Mouse (Mus musculus) bone marrow macrophage, adult 2 months (primary cell): Measurements from ENCODE around the gene Zcchc3. TPM values are rescaled to one million over a fixed set of nuclear protein-coding genes. Genes with fewer than 3 reads are reported as not detected.

Experiments
- H3K27ac ChIP-seq: 2 replicates; pipeline ENCODE4 v1.5.1; 2012; ENCODE audit warnings: low read depth, low read length; ENCODE audit not compliant: insufficient read depth
- H3K4me1 ChIP-seq: 2 replicates; pipeline ENCODE4 v1.6.1; 2012; ENCODE audit warnings: low read length; ENCODE audit not compliant: control insufficient read depth, insufficient read depth
- H3K4me3 ChIP-seq: 2 replicates; pipeline ENCODE4 v1.5.1; 2012; ENCODE audit warnings: mild to moderate bottlenecking, low read length, moderate library complexity; ENCODE audit not compliant: insufficient read depth
- CTCF ChIP-seq: IDR thresholded peaks from 2 replicates; pipeline ENCODE4 v1.5.1; 2012; ENCODE audit warnings: low read depth, mild to moderate bottlenecking, low read length, moderate library complexity
- POLR2A ChIP-seq: IDR thresholded peaks from 2 replicates; pipeline ENCODE4 v1.6.1; 2012; ENCODE audit warnings: mild to moderate bottlenecking, low read depth, low read length, borderline replicate concordance
- polyA plus RNA-seq: library from polyadenylated mRNA; stranded (reverse); fragments of >200 nt; gene quantifications from 2 replicates; pipeline ENCODE4 v1.2.4, GENCODE M21; 2012; ENCODE audit not compliant: missing spikeins, insufficient read depth, insufficient read length

Zcchc3 gene
- polyA plus RNA-seq, 1 experiment = 2.3 TPM

- no peak overlapping the region for H3K4me3 ChIP-seq
- H3K4me1 ChIP-seq = 0 out of 2 replicates have a peak, but pooled peaks cover 2% of the 10 kb centered on the region
- TF ChIP-seq CTCF = no peak
- TF ChIP-seq POLR2A = no peak
- no peak overlapping the region for H3K27ac ChIP-seq
Observed at GRCm38 (mm10) chr2:152393225-152394017, 21.4 kb downstream of the Zcchc3 start.

DNA sequence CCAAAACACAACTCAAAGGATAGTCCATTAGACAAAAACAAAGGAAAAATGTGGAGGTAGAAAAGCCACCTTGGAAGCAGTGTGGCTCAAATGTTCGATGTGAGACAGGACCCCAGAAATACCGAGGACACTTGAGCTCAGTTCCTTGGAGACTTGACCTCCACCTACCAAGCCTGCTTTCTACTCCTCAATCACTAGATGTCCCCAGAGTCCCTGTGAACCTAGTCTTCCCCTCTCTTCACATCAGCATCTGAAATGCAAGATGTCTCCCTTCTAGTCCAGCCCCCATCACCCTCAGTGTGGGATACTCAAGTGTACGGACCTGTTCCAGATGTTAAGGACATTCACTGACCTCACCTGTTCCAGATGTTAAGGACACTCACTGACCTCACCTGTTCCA lies 22.0 kb downstream of the Zcchc3 start:
- no peak overlapping the region for H3K27ac ChIP-seq
- H3K4me3 ChIP-seq = no peak overlapping the region
- TF ChIP-seq CTCF = no peak
- TF ChIP-seq POLR2A = no peak
- 0 out of 2 replicates have a peak, but pooled peaks cover 2% of the 10 kb centered on the region for H3K4me1 ChIP-seq

- Histone ChIP-seq H3K4me1 (no peaks in the 10 kb centered on the region), H3K27ac (no peak overlapping the region), H3K4me3 (no peak overlapping the region)
- TF ChIP-seq CTCF (no peak), POLR2A (no peak)
Observed at GRCm38 (mm10) chr2:152384191-152384590, 30.6 kb downstream of the Zcchc3 start.

- H3K4me1 ChIP-seq = no peaks in the 10 kb centered on the region
- TF ChIP-seq POLR2A (no peak), CTCF (no peak)
Observed at GRCm38 (mm10) chr2:152376345-152376741, 38.5 kb downstream of the Zcchc3 start, which contains the start of gene Nrsn2. Gene Nrsn2 (minus strand): TSS chr2:152376638.

DNA sequence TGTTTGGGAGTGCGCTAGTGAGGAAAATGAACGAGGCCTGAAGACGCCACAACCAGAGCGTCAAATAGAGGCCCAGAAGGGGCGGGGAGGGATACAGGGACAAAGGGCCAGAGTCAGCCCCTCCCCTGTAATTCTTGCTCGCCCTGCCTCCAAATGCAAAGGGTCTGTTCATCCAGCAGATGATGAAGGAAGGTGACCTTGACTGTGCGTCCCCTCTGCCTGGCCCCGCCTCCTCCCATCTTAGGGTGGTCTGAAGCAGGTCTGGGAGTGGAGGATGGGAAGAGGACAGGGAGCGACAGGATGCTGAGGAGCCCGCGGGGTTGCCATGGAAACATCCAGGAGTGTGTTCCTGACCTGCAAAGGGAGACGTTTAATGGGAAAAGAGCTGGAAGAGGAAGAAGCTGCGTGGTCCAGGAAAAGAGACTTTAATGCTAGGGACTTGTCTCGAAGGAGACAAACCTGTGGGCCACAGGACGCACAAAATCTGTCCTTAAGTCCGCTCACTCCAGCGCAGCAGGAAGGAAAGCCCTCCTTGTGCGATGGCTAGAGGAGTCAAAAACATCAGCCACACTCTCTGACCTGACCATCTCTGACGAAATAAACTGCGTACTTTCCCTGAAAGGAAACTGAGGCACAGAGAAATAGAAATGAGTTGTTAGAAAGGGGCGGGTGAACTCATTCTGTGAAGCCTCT lies 39.0 kb downstream of the Zcchc3 start:
- H3K4me3 ChIP-seq = no peak overlapping the region
- no peak for TF ChIP-seq CTCF
- TF ChIP-seq POLR2A = no peak
- H3K4me1 ChIP-seq = no peaks in the 10 kb centered on the region
- H3K27ac ChIP-seq = no peak overlapping the region

More at GRCm38 (mm10) chr2:152376345-152376741, 38.5 kb downstream of the Zcchc3 start, which contains the start of gene Nrsn2:
- Histone ChIP-seq H3K27ac (no peak within 1 kb of the TSS), H3K4me3 (no peak within 1 kb of the TSS)

GRCm38 (mm10) chr2:152373547-152373946 lies 41.3 kb downstream of the Zcchc3 start:
- TF ChIP-seq POLR2A = no peak
- TF ChIP-seq CTCF = no peak
- Histone ChIP-seq H3K4me1 (no peaks in the 10 kb centered on the region), H3K27ac (no peak overlapping the region), H3K4me3 (no peak overlapping the region)

DNA sequence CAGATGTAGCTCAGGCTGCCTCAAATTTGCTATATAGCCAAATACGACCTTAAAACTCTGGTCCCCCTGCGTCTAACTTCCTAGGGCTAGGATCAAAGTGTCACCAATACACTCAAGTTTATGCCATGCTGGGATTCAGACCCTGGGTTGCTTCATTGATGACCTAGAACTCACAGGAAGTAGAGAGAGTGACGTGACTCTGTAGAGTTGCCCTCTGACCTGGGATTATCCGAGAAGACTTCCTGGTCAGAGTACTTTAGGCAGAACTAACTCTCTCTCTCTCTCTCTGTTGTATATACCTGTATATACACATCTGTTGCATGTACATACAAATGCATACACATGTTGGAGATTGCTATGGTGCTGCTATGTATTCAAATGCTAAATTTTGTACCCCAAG lies 42.2 kb downstream of the Zcchc3 start:
- no peaks in the 10 kb centered on the region for H3K4me1 ChIP-seq
- TF ChIP-seq POLR2A (no peak), CTCF (no peak)

GRCm38 (mm10) chr2:152372104-152372503 lies 42.7 kb downstream of the Zcchc3 start:
- Histone ChIP-seq H3K4me1 (no peaks in the 10 kb centered on the region), H3K27ac (no peak overlapping the region), H3K4me3 (no peak overlapping the region)
- TF ChIP-seq POLR2A = no peak
- TF ChIP-seq CTCF = no peak

More for the DNA sequence above, 42.2 kb downstream of the Zcchc3 start:
- H3K4me3 ChIP-seq = no peak overlapping the region
- H3K27ac ChIP-seq = no peak overlapping the region

GRCm38 (mm10) chr2:152368532-152369140 lies 46.2 kb downstream of the Zcchc3 start:
- no peak overlapping the region for H3K27ac ChIP-seq
- peaks cover 2% of the 10 kb centered on the region; the same call in 1 of the 2 replicates for H3K4me1 ChIP-seq
- H3K4me3 ChIP-seq = no peak overlapping the region
- no peak for TF ChIP-seq POLR2A
- TF ChIP-seq CTCF = peak; percentile 93
